Mouse (Mus musculus) E14TG2a.4 (cell line): ENCODE results near the gene Uggt2.

Experiments used
- H3K27me3 ChIP-seq: 2 replicates; pipeline ENCODE4 v1.6.1; 2014; ENCODE audit warnings: low read length, control low read depth; ENCODE audit not compliant: insufficient read depth
- H3K36me3 ChIP-seq: 2 replicates; pipeline ENCODE4 v1.6.1; 2014; ENCODE audit warnings: low read length, control low read depth; ENCODE audit not compliant: insufficient read depth
- H3K4me1 ChIP-seq: replicated peaks from 2 replicates; pipeline ENCODE4 v1.6.1; 2014; ENCODE audit warnings: low read depth, low read length, control low read depth
- H3K4me3 ChIP-seq: replicated peaks from 2 replicates; pipeline ENCODE4 v1.5.1; 2014; ENCODE audit warnings: mild to moderate bottlenecking, low read length
- H3K9me3 ChIP-seq: 2 replicates; pipeline ENCODE4 v1.6.1; 2014; ENCODE audit warnings: low read length, control low read depth
- CTCF ChIP-seq: conservative IDR thresholded peaks from 2 replicates; pipeline ENCODE4 v1.5.1; 2014; ENCODE audit warnings: low read length
- NANOG ChIP-seq: IDR thresholded peaks from 2 replicates; pipeline ENCODE4 v1.6.1; 2014; ENCODE audit warnings: borderline replicate concordance, low read length, mixed read lengths
- POU5F1 ChIP-seq: IDR thresholded peaks from 2 replicates; pipeline ENCODE4 v1.6.1; 2014; ENCODE audit warnings: low read length, borderline replicate concordance

Uggt2 gene

GRCm38 (mm10) chr14:118980890-118981289 is 118.3 kb downstream of the Uggt2 start:
- Histone ChIP-seq H3K27me3 (no peaks in the 10 kb centered on the region), H3K9me3 (no peaks in the 10 kb centered on the region), H3K36me3 (peaks cover 20% of the 10 kb centered on the region), H3K4me3 (no peak overlapping the region), H3K4me1 (peaks cover 62% of the 10 kb centered on the region)
- TF ChIP-seq NANOG = no peak
- TF ChIP-seq CTCF = no peak
- no peak for TF ChIP-seq POU5F1

GRCm38 (mm10) chr14:118980358-118980757 is 118.9 kb downstream of the Uggt2 start:
- H3K4me3 ChIP-seq = no peak overlapping the region
- peaks cover 25% of the 10 kb centered on the region for H3K36me3 ChIP-seq
- H3K4me1 ChIP-seq = peaks cover 67% of the 10 kb centered on the region
- TF ChIP-seq CTCF (no peak), NANOG (no peak), POU5F1 (no peak)
- H3K9me3 ChIP-seq = no peaks in the 10 kb centered on the region
- H3K27me3 ChIP-seq = no peaks in the 10 kb centered on the region

GRCm38 (mm10) chr14:118979571-118980325 is 119.5 kb downstream of the Uggt2 start:
- H3K4me3 ChIP-seq = no peak overlapping the region
- no peaks in the 10 kb centered on the region for H3K27me3 ChIP-seq
- no peak for TF ChIP-seq NANOG
- TF ChIP-seq CTCF = no peak
- no peak for TF ChIP-seq POU5F1
- H3K36me3 ChIP-seq = peaks cover 31% of the 10 kb centered on the region
- H3K9me3 ChIP-seq = no peaks in the 10 kb centered on the region
- H3K4me1 ChIP-seq = peaks cover 70% of the 10 kb centered on the region

GRCm38 (mm10) chr14:118977136-118977816 is 122.0 kb downstream of the Uggt2 start:
- TF ChIP-seq POU5F1 (peak; percentile 75; the same call in 1 of the 2 replicates), NANOG (peak; percentile 84), CTCF (no peak)
- peaks cover 55% of the 10 kb centered on the region for H3K36me3 ChIP-seq
- peaks cover 56% of the 10 kb centered on the region for H3K4me1 ChIP-seq
- H3K4me3 ChIP-seq = peak overlapping the region; percentile 61
- no peaks in the 10 kb centered on the region for H3K9me3 ChIP-seq
- H3K27me3 ChIP-seq = no peaks in the 10 kb centered on the region

- peaks cover 24% of the 10 kb centered on the region for H3K4me1 ChIP-seq
- TF ChIP-seq CTCF = no peak
- no peak for TF ChIP-seq NANOG
- TF ChIP-seq POU5F1 = no peak
- no peaks in the 10 kb centered on the region for H3K9me3 ChIP-seq
- H3K27me3 ChIP-seq = no peaks in the 10 kb centered on the region
- peaks cover 83% of the 10 kb centered on the region for H3K36me3 ChIP-seq
- H3K4me3 ChIP-seq = no peak overlapping the region
These were observed 127.0 kb downstream of the Uggt2 start for GRCm38 (mm10) chr14:118972268-118972667.

- peaks cover 54% of the 10 kb centered on the region for H3K36me3 ChIP-seq
- TF ChIP-seq CTCF (no peak), NANOG (no peak), POU5F1 (no peak)
These were observed 131.6 kb downstream of the Uggt2 start for GRCm38 (mm10) chr14:118967646-118968045.

GRCm38 (mm10) chr14:118965356-118966000 is 133.8 kb downstream of the Uggt2 start:
- Histone ChIP-seq H3K4me1 (peaks cover 6% of the 10 kb centered on the region; the same call in 1 of the 2 replicates), H3K9me3 (no peaks in the 10 kb centered on the region), H3K36me3 (peaks cover 53% of the 10 kb centered on the region), H3K4me3 (no peak overlapping the region), H3K27me3 (no peaks in the 10 kb centered on the region)
- no peak for TF ChIP-seq POU5F1
- no peak for TF ChIP-seq NANOG
- no peak for TF ChIP-seq CTCF

More at GRCm38 (mm10) chr14:118967646-118968045, 131.6 kb downstream of the Uggt2 start:
- Histone ChIP-seq H3K9me3 (no peaks in the 10 kb centered on the region), H3K4me3 (no peak overlapping the region), H3K4me1 (peaks cover 6% of the 10 kb centered on the region; the same call in 1 of the 2 replicates), H3K27me3 (no peaks in the 10 kb centered on the region)

GRCm38 (mm10) chr14:118958010-118958409 is 141.2 kb downstream of the Uggt2 start:
- Histone ChIP-seq H3K4me3 (no peak overlapping the region), H3K9me3 (no peaks in the 10 kb centered on the region), H3K4me1 (peaks cover 11% of the 10 kb centered on the region; the same call in 1 of the 2 replicates), H3K27me3 (no peaks in the 10 kb centered on the region), H3K36me3 (peaks cover 58% of the 10 kb centered on the region)
- TF ChIP-seq POU5F1 = no peak
- no peak for TF ChIP-seq CTCF
- TF ChIP-seq NANOG = no peak
